Mouse (Mus musculus) midbrain, postnatal 0 days (tissue): ENCODE measurements around the gene Vps13d. TPM values are rescaled to one million over a fixed set of nuclear protein-coding genes. Genes with fewer than 3 reads are reported as not detected.

Experiments used
- ATAC-seq: fragments of 200-750 bp; cut with Nextera tagmentation; 2 replicates; pipeline ENCODE4 v1.8.0; 2017; ENCODE audit warnings: moderate number of reproducible peaks, mild to moderate bottlenecking, moderate TSS enrichment, moderate library complexity; ENCODE audit not compliant: low FRiP score
- DNase-seq: peaks from one replicate; pipeline ENCODE4 v3.0.0-alpha.2; 2015; ENCODE audit warnings: low spot score
- H3K27ac ChIP-seq: fragments of 300-500 bp; sonication (generic); 2 replicates; pipeline ENCODE4 v1.5.1; 2014; ENCODE audit warnings: low read depth, mild to moderate bottlenecking, low read length, mixed read lengths
- H3K27me3 ChIP-seq: fragments of 300-500 bp; sonication (generic); 2 replicates; pipeline ENCODE4 v1.6.1; 2014; ENCODE audit warnings: low read length, control low read depth, mixed read lengths; ENCODE audit not compliant: insufficient read depth
- H3K36me3 ChIP-seq: fragments of 300-500 bp; sonication (generic); 2 replicates; pipeline ENCODE4 v1.6.1; 2014; ENCODE audit warnings: low read length, control low read depth, mixed read lengths; ENCODE audit not compliant: insufficient read depth
- H3K4me1 ChIP-seq: fragments of 300-500 bp; sonication (generic); 2 replicates; pipeline ENCODE4 v1.6.1; 2014; ENCODE audit warnings: mild to moderate bottlenecking, control low read depth, antibody characterized with exemption, low read length, mixed read lengths; ENCODE audit not compliant: insufficient read depth
- H3K4me2 ChIP-seq: fragments of 300-500 bp; sonication (generic); 2 replicates; pipeline ENCODE4 v1.6.1; 2014; ENCODE audit warnings: low read depth, mild to moderate bottlenecking, low read length, mixed read lengths; ENCODE audit not compliant: poor library complexity, severe bottlenecking
- H3K4me3 ChIP-seq: fragments of 300-500 bp; sonication (generic); 2 replicates; pipeline ENCODE4 v1.5.1; 2014; ENCODE audit warnings: low read depth, mild to moderate bottlenecking, low read length, moderate library complexity
- H3K9ac ChIP-seq: fragments of 300-500 bp; sonication (generic); replicated peaks from 2 replicates; pipeline ENCODE4 v1.6.1; 2014; ENCODE audit warnings: mild to moderate bottlenecking, low read length, moderate library complexity, mixed read lengths; ENCODE audit not compliant: poor library complexity, severe bottlenecking
- H3K9me3 ChIP-seq: fragments of 300-500 bp; sonication (generic); 2 replicates; pipeline ENCODE4 v1.6.1; 2016; ENCODE audit warnings: low read length, control low read depth
- CTCF ChIP-seq: IDR thresholded peaks from 2 replicates; pipeline ENCODE4 v1.5.1; 2016; ENCODE audit warnings: antibody characterized with exemption, mild to moderate bottlenecking
- WGBS: fragments of 180-500 bp; shearing (Covaris S2); extraction: QIAGEN DNeasy Blood & Tissue Kit; methylation state at CpG from one replicate; pipeline ENCODE4 v1.1.7; 2014; 5-methylcytosine and 5-hydroxymethylcytosine counted together
- polyA plus RNA-seq: library from polyadenylated mRNA; unstranded; fragments of >200 nt; fragmentation: Nextera tagmentation; extraction: Ambion mirVana; gene quantifications from 2 replicates; pipeline ENCODE4 v1.2.1, GENCODE M21; 2015
- total RNA-seq: library from RNA; depleted of rRNA; stranded (reverse); fragments of >200 nt; gene quantifications from 2 replicates; pipeline ENCODE4 v1.2.3, GENCODE M21; 2014

Vps13d gene
- total and polyA plus RNA-seq, 2 experiments from 2014 or later, result 9.1 to 35.6 TPM

GRCm38 (mm10) chr4:145151103-145151486, 43.7 kb downstream of the Vps13d start:
- Histone ChIP-seq H3K9ac (no peak overlapping the region), H3K36me3 (peaks cover 63% of the 10 kb centered on the region)

GRCm38 (mm10) chr4:145150345-145151102, 44.3 kb downstream of the Vps13d start:
- Histone ChIP-seq H3K36me3 (peaks cover 58% of the 10 kb centered on the region), H3K4me2 (no peak overlapping the region), H3K9ac (no peak overlapping the region), H3K4me3 (no peak overlapping the region), H3K9me3 (no peaks in the 10 kb centered on the region), H3K4me1 (no peaks in the 10 kb centered on the region), H3K27ac (no peak overlapping the region), H3K27me3 (no peaks in the 10 kb centered on the region)
- TF ChIP-seq CTCF, result no peak
- DNase-seq (no peak), ATAC-seq (no peak)
- WGBS, result 72% methylated on average over 5 of the region's 5 CpGs

More at GRCm38 (mm10) chr4:145151103-145151486, 43.7 kb downstream of the Vps13d start:
- TF ChIP-seq CTCF, result no peak
- Histone ChIP-seq H3K9me3 (no peaks in the 10 kb centered on the region), H3K4me2 (no peak overlapping the region), H3K4me3 (no peak overlapping the region), H3K4me1 (no peaks in the 10 kb centered on the region), H3K27me3 (no peaks in the 10 kb centered on the region), H3K27ac (no peak overlapping the region)
- WGBS, result 93% methylated on average over 1 of the region's 1 CpGs
- DNase-seq (no peak), ATAC-seq (no peak)

- DNase-seq, result no peak
- Histone ChIP-seq H3K4me2 (no peak overlapping the region), H3K9ac (no peak overlapping the region), H3K9me3 (no peaks in the 10 kb centered on the region), H3K36me3 (peaks cover 49% of the 10 kb centered on the region), H3K4me1 (no peaks in the 10 kb centered on the region), H3K27ac (no peak overlapping the region), H3K4me3 (no peak overlapping the region), H3K27me3 (no peaks in the 10 kb centered on the region)
- WGBS, result 82% methylated on average over 5 of the region's 5 CpGs
- no peak for TF ChIP-seq CTCF
- ATAC-seq, result no peak
Measured at GRCm38 (mm10) chr4:145147006-145147961, 47.5 kb downstream of the Vps13d start.

- Histone ChIP-seq H3K4me3 (no peak overlapping the region), H3K4me1 (no peaks in the 10 kb centered on the region), H3K9ac (no peak overlapping the region), H3K9me3 (no peaks in the 10 kb centered on the region), H3K27ac (no peak overlapping the region), H3K27me3 (no peaks in the 10 kb centered on the region), H3K36me3 (peaks cover 64% of the 10 kb centered on the region), H3K4me2 (no peak overlapping the region)
- no peak for TF ChIP-seq CTCF
- no peak for DNase-seq
- 92% methylated on average over 5 of the region's 5 CpGs for WGBS
- ATAC-seq, result no peak
Measured at GRCm38 (mm10) chr4:145143533-145143932, 51.3 kb downstream of the Vps13d start.

GRCm38 (mm10) chr4:145136705-145137104, 58.1 kb downstream of the Vps13d start:
- Histone ChIP-seq H3K9me3 (no peaks in the 10 kb centered on the region), H3K9ac (no peak overlapping the region), H3K4me2 (no peak overlapping the region), H3K4me1 (no peaks in the 10 kb centered on the region), H3K36me3 (peaks cover 75% of the 10 kb centered on the region), H3K4me3 (no peak overlapping the region), H3K27ac (no peak overlapping the region), H3K27me3 (no peaks in the 10 kb centered on the region)
- no peak for TF ChIP-seq CTCF
- ATAC-seq (no peak), DNase-seq (no peak)
- 80% methylated on average over 1 of the region's 1 CpGs for whole genome bisulfite sequencing

- no peak for ATAC-seq
- H3K27ac ChIP-seq, result no peak overlapping the region
- H3K27me3 ChIP-seq, result no peaks in the 10 kb centered on the region
- WGBS, result 90% methylated on average over 4 of the region's 4 CpGs
- H3K4me1 ChIP-seq, result no peaks in the 10 kb centered on the region
- no peak overlapping the region for H3K4me2 ChIP-seq
- H3K9ac ChIP-seq, result no peak overlapping the region
- H3K4me3 ChIP-seq, result no peak overlapping the region
- H3K9me3 ChIP-seq, result no peaks in the 10 kb centered on the region
- H3K36me3 ChIP-seq, result peaks cover 75% of the 10 kb centered on the region
- no peak for DNase-seq
- TF ChIP-seq CTCF, result no peak
Measured at GRCm38 (mm10) chr4:145135473-145135872, 59.3 kb downstream of the Vps13d start.
